Mouse (Mus musculus) neural tube, embryonic 11.5 days (tissue): ENCODE measurements around the gene Prrc2a. TPM values are rescaled to one million over a fixed set of nuclear protein-coding genes. Genes with fewer than 3 reads are reported as not detected.

Source experiments
- ATAC-seq: fragments of 200-750 bp; cut with Nextera tagmentation; 2 replicates; pipeline ENCODE4 v1.8.0; 2017; ENCODE audit warnings: moderate number of reproducible peaks, mild to moderate bottlenecking, moderate TSS enrichment, moderate library complexity; ENCODE audit not compliant: insufficient read depth, low FRiP score, low TSS enrichment
- DNase-seq: peaks from one replicate; pipeline ENCODE4 v3.0.0-alpha.2; 2015; ENCODE audit warnings: low spot score
- H3K27ac ChIP-seq: fragments of 300-500 bp; sonication (generic); 2 replicates; pipeline ENCODE4 v1.5.1; 2014; ENCODE audit warnings: low read depth, mild to moderate bottlenecking, low read length
- H3K27me3 ChIP-seq: fragments of 300-500 bp; sonication (generic); 2 replicates; pipeline ENCODE4 v1.6.1; 2014; ENCODE audit warnings: mild to moderate bottlenecking, low read length, mixed read lengths; ENCODE audit not compliant: control insufficient read depth, insufficient read depth
- H3K36me3 ChIP-seq: fragments of 300-500 bp; sonication (generic); 2 replicates; pipeline ENCODE4 v1.6.1; 2014; ENCODE audit warnings: mild to moderate bottlenecking, low read length, moderate library complexity, mixed read lengths; ENCODE audit not compliant: control insufficient read depth, insufficient read depth
- H3K4me1 ChIP-seq: fragments of 300-500 bp; sonication (generic); 2 replicates; pipeline ENCODE4 v1.6.1; 2014; ENCODE audit warnings: low read length, mixed read lengths; ENCODE audit not compliant: control insufficient read depth, insufficient read depth
- H3K4me2 ChIP-seq: fragments of 300-500 bp; sonication (generic); 2 replicates; pipeline ENCODE4 v1.6.1; 2014; ENCODE audit warnings: low read depth, mild to moderate bottlenecking, moderate library complexity
- H3K4me3 ChIP-seq: fragments of 300-500 bp; sonication (generic); 2 replicates; pipeline ENCODE4 v1.5.1; 2014; ENCODE audit warnings: low read depth, low read length
- H3K9ac ChIP-seq: fragments of 300-500 bp; sonication (generic); 2 replicates; pipeline ENCODE4 v1.6.1; 2014; ENCODE audit warnings: mild to moderate bottlenecking, low read length
- H3K9me3 ChIP-seq: fragments of 300-500 bp; sonication (generic); 2 replicates; pipeline ENCODE4 v1.6.1; 2016; ENCODE audit warnings: low read length; ENCODE audit not compliant: control insufficient read depth
- WGBS: fragments of 180-500 bp; shearing (Covaris S2); extraction: QIAGEN DNeasy Blood & Tissue Kit; methylation state at CpG from one replicate; pipeline ENCODE4 v1.1.7; 2014; 5-methylcytosine and 5-hydroxymethylcytosine counted together
- microRNA-seq: library from miRNA; unstranded; fragments of <30 nt; microRNA quantifications from one replicate; pipeline ENCODE4, GENCODE M21; 2016
- polyA plus RNA-seq: library from polyadenylated mRNA; unstranded; fragments of >200 nt; fragmentation: Nextera tagmentation; extraction: Ambion mirVana; gene quantifications from 2 replicates; pipeline ENCODE4 v1.2.1, GENCODE M21; 2014

Gene Prrc2a
- polyA plus RNA-seq, 1 experiment from 2014 or later, result 185 TPM

- Histone ChIP-seq H3K4me1 (no peaks in the 10 kb centered on the region), H3K36me3 (peaks cover 15% of the 10 kb centered on the region), H3K9ac (no peak overlapping the region), H3K27me3 (no peaks in the 10 kb centered on the region), H3K4me3 (no peak overlapping the region), H3K27ac (no peak overlapping the region), H3K9me3 (no peaks in the 10 kb centered on the region), H3K4me2 (no peak overlapping the region)
- WGBS, result 82% methylated on average over 8 of the region's 8 CpGs
- DNase-seq (no peak), ATAC-seq (no peak)
Measured at GRCm38 (mm10) chr17:35102299-35102698, 62.4 kb downstream of the Prrc2a start.

GRCm38 (mm10) chr17:35101161-35101560 lies 63.5 kb downstream of the Prrc2a start:
- Histone ChIP-seq H3K4me1 (no peaks in the 10 kb centered on the region), H3K9me3 (no peaks in the 10 kb centered on the region), H3K27ac (no peak overlapping the region), H3K4me3 (no peak overlapping the region), H3K36me3 (peaks cover 20% of the 10 kb centered on the region), H3K9ac (no peak overlapping the region), H3K27me3 (no peaks in the 10 kb centered on the region), H3K4me2 (no peak overlapping the region)
- no peak for ATAC-seq
- WGBS, result 94% methylated on average over 11 of the region's 11 CpGs
- no peak for DNase-seq

GRCm38 (mm10) chr17:35100196-35100765 lies 64.4 kb downstream of the Prrc2a start:
- WGBS, result 77% methylated on average over 10 of the region's 10 CpGs
- no peak overlapping the region for H3K27ac ChIP-seq
- no peak for ATAC-seq
- no peaks in the 10 kb centered on the region for H3K9me3 ChIP-seq
- no peak overlapping the region for H3K4me3 ChIP-seq
- no peaks in the 10 kb centered on the region for H3K27me3 ChIP-seq
- no peak overlapping the region for H3K9ac ChIP-seq
- H3K36me3 ChIP-seq, result peaks cover 20% of the 10 kb centered on the region
- no peak overlapping the region for H3K4me2 ChIP-seq
- no peaks in the 10 kb centered on the region for H3K4me1 ChIP-seq
- no peak for DNase-seq

Small RNAs within 50 kb of the gene (microRNA-seq; reads per million reads assigned to microRNA genes)
- gene Mir6973a, result not detected
- not detected for gene Mir6974

Other genes with a start within 250 kb of the Prrc2a start
- gene Neu1, start 233.6 kb downstream of the Prrc2a start, polyA plus RNA-seq, result 16.4 and 16.8 TPM in 2 replicates
- gene Hspa1b, start 205.7 kb downstream of the Prrc2a start, polyA plus RNA-seq, result 0.13 and 0.37 TPM in 2 replicates
- not detected in 2 replicates for gene Gm20481, start 195.0 kb downstream of the Prrc2a start, polyA plus RNA-seq
- gene Hspa1a, start 192.7 kb downstream of the Prrc2a start, polyA plus RNA-seq, result 1.1 and 1.9 TPM in 2 replicates
- gene Hspa1l, start 192.2 kb downstream of the Prrc2a start, polyA plus RNA-seq, result 1.8 and 2.0 TPM in 2 replicates
- 209 and 211 TPM in 2 replicates for gene Lsm2, start 183.0 kb downstream of the Prrc2a start, polyA plus RNA-seq
- gene Vars, start 163.9 kb downstream of the Prrc2a start, polyA plus RNA-seq, result 109 and 114 TPM in 2 replicates
- gene Vwa7, start 148.3 kb downstream of the Prrc2a start, polyA plus RNA-seq, result 0.08 TPM in 1 of 2 replicates, not detected in the other
- 3.9 and 5.2 TPM in 2 replicates for gene Sapcd1, start 136.9 kb downstream of the Prrc2a start, polyA plus RNA-seq
- gene Msh5, start 118.2 kb downstream of the Prrc2a start, polyA plus RNA-seq, result 4.1 and 6.2 TPM in 2 replicates
- 82.8 and 89.7 TPM in 2 replicates for gene Clic1, start 114.9 kb downstream of the Prrc2a start, polyA plus RNA-seq
- 638 and 659 TPM in 2 replicates for gene Ddah2, start 105.9 kb downstream of the Prrc2a start, polyA plus RNA-seq
- gene Ly6g6c, start 99.5 kb downstream of the Prrc2a start, polyA plus RNA-seq, result 0.43 TPM in 1 of 2 replicates, not detected in the other
- 1.5 and 2.0 TPM in 2 replicates for gene Mpig6b, start 98.7 kb downstream of the Prrc2a start, polyA plus RNA-seq
- gene Ly6g6e, start 88.0 kb downstream of the Prrc2a start, polyA plus RNA-seq, result 0.39 and 0.46 TPM in 2 replicates
- 1.0 and 3.2 TPM in 2 replicates for gene Ly6g6d, start 86.8 kb downstream of the Prrc2a start, polyA plus RNA-seq
- gene Ly6g6f, start 79.3 kb downstream of the Prrc2a start, polyA plus RNA-seq, result 1.3 and 1.4 TPM in 2 replicates
- 50.5 and 59.9 TPM in 2 replicates for gene Abhd16a, start 75.6 kb downstream of the Prrc2a start, polyA plus RNA-seq
- gene Ly6g5c, start 56.6 kb downstream of the Prrc2a start, polyA plus RNA-seq, result not detected in 2 replicates
- 0.45 and 0.78 TPM in 2 replicates for gene Ly6g5b, start 49.5 kb downstream of the Prrc2a start, polyA plus RNA-seq
- 26.1 and 28.9 TPM in 2 replicates for gene Gpank1, start 43.4 kb downstream of the Prrc2a start, polyA plus RNA-seq
- 303 and 319 TPM in 2 replicates for gene Csnk2b, start 42.8 kb downstream of the Prrc2a start, polyA plus RNA-seq
- gene D17H6S53E, start 38.5 kb downstream of the Prrc2a start, polyA plus RNA-seq, result 7.0 and 7.6 TPM in 2 replicates
- 0.81 and 0.93 TPM in 2 replicates for gene Apom, start 32.8 kb downstream of the Prrc2a start, polyA plus RNA-seq
- 99.4 and 105 TPM in 2 replicates for gene Bag6, start 29.7 kb downstream of the Prrc2a start, polyA plus RNA-seq
- 4.1 and 6.7 TPM in 2 replicates for gene Aif1, start 11.2 kb upstream of the Prrc2a start, polyA plus RNA-seq
- gene Lst1, start 23.5 kb upstream of the Prrc2a start, polyA plus RNA-seq, result 5.8 and 9.1 TPM in 2 replicates
- gene Ltb, start 29.5 kb upstream of the Prrc2a start, polyA plus RNA-seq, result 0.27 TPM in 1 of 2 replicates, not detected in the other
- gene Tnf, start 37.1 kb upstream of the Prrc2a start, polyA plus RNA-seq, result 0.16 TPM in 1 of 2 replicates, not detected in the other
- 0.28 TPM in 1 of 2 replicates, not detected in the other for gene Lta, start 40.5 kb upstream of the Prrc2a start, polyA plus RNA-seq
- gene Gm16181, start 55.9 kb upstream of the Prrc2a start, polyA plus RNA-seq, result 0.50 TPM in 1 of 2 replicates, not detected in the other
- gene Atp6v1g2, start 68.8 kb upstream of the Prrc2a start, polyA plus RNA-seq, result 14.1 and 16.8 TPM in 2 replicates
- 4.7 and 5.0 TPM in 2 replicates for gene Nfkbil1, start 70.9 kb upstream of the Prrc2a start, polyA plus RNA-seq
- 634 and 672 TPM in 2 replicates for gene Ddx39b, start 76.8 kb upstream of the Prrc2a start, polyA plus RNA-seq
- 47.9 and 56.5 TPM in 2 replicates for gene H2-D1, start 97.8 kb upstream of the Prrc2a start, polyA plus RNA-seq
- gene H2-Q1, start 155.5 kb upstream of the Prrc2a start, polyA plus RNA-seq, result not detected in 2 replicates
- 1.3 TPM in 1 of 2 replicates, not detected in the other for gene H2-Q2, start 177.3 kb upstream of the Prrc2a start, polyA plus RNA-seq
- gene H2-Q4, start 214.7 kb upstream of the Prrc2a start, polyA plus RNA-seq, result 1.6 and 2.3 TPM in 2 replicates